Mouse (Mus musculus) frontal cortex, postnatal 10 days (tissue): ENCODE results near the gene Vmn1r188.
"Not testable (repeated sequence)": the region's sequence is repeated elsewhere in the genome, so short reads cannot be mapped to it uniquely, and the experiment has no call there.

Experiments used
- DNase-seq, 2 experiments: peaks; one replicate each; pipeline ENCODE4 v3.0.0; 2022; ENCODE audit warnings: low spot score in 2 of 2, mixed read lengths in 1 of 2

Vmn1r188 gene

DNA sequence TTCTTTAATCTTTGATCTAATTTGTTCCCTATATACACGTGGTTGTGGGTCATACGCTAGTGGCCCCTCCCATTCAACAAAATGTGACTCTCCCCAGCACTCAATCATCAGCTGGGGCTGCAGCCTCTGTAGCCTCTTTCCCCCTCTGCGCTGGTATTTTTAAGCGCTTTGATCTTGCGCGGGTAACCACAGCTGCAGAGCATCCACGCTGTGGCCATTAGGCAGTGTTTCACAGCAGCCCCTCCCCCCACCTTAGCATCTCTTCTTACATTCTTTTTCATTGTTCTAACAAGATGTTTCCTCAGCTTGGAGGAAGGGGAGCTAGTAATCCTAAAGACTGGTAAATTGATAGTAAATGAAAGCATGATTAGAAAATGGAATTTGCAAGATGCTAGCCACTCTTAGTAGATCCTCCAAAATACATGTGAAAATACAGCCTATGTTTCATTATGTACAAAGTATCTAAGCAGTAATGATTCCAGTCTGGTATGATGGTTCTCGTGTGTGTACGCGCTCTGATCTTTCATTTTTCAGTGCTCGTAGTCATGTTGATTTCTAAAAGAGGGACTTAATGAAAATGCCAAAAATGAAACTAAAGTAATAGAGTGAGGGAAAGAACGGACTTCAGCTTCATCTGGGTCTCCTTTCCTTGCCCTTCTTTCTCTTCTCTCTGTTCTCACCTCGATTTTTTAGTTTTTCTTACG lies 34.4 kb upstream of the Vmn1r188 start:
- no peak for DNase-seq

GRCm38 (mm10) chr13:22050591-22051522 lies 33.4 kb upstream of the Vmn1r188 start:
- peak; percentile 80 to 89 for DNase-seq

DNA sequence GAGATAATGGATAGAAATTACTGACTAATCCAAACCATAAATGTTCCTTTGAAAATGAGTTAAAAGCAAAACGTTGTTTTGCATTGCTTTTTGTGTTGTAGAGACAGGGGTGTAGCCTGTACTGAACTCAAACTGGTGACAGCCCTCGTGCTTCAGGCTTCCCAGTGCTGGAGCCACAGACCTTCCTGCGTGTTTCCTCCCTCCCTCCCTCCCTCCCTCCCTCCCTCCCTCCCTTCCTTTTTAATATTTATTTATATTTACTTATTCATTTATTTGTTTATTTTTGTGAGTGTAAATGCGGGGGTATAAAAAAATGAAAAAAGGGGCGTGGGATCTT lies 32.7 kb upstream of the Vmn1r188 start:
- DNase-seq: no peak

- DNase-seq: no peak
These were observed 30.5 kb upstream of the Vmn1r188 start for GRCm38 (mm10) chr13:22053754-22054153.

DNA sequence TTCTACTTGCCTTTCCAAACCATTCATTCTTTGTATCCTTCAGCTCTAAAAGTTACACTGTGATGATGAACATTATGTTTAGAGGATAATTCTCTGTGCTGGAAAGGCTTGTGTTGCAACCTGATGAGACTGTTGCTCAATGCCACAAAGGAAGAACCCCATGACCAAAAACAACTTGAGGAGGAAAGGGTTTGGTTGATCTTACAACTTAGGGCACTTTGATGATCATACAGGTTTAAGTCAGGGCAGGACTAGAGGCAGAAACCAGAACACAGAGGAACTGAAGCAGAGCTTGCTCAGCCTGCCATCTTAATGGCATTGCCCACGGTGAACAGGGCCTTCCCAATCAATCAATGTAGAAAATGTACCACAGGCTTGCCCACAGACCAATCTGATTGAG lies 22.8 kb upstream of the Vmn1r188 start:
- no peak for DNase-seq

DNA sequence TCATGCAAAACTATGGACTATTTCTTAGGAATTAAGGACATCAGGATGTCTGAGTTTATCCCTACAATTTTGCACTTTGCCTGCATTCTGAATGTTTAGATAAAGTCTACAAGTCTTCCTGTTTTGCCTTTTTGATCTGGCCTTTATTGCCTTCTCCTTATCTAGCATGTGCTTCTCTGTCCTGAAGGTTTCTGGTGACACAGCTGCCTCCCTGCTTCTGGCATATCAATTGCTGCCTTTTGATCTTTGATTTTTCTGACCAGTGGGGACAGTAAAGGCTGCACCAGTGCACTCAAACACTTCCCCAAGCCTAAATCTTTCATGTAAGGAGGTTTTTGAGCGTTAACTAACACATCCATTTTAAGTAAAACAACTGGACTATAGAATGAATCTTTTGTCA lies 20.8 kb upstream of the Vmn1r188 start:
- DNase-seq: no peak

DNA sequence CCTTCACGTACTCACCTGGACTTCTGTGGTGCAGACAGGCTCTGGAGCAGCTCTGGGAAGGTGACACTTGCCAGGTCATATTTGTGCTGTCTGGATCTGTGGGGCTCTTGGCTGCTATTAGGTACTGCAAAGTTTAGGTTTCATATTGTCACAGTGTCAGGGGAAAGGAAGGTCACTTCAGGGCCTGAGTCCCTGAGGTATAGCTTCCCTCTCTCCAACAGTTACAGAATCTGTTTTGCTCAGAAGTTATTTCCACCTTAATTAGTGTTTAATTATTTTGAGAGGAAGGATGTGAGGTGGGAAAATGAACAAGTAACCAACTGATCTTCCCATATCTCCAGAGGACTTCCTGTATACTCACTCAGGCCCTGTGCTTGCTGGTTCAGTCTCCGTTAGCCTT lies 21.5 kb downstream of the Vmn1r188 start, which contains the start of gene Vmn1r189:
Gene Vmn1r189, minus strand, starts transcription at position 101 of the 400 bp plus-strand sequence.
- DNase-seq: not testable (repeated sequence)

- not testable (repeated sequence) for DNase-seq
These were observed 52.5 kb downstream of the Vmn1r188 start for GRCm38 (mm10) chr13:22136495-22137293.
